In the genomic region with DNA sequence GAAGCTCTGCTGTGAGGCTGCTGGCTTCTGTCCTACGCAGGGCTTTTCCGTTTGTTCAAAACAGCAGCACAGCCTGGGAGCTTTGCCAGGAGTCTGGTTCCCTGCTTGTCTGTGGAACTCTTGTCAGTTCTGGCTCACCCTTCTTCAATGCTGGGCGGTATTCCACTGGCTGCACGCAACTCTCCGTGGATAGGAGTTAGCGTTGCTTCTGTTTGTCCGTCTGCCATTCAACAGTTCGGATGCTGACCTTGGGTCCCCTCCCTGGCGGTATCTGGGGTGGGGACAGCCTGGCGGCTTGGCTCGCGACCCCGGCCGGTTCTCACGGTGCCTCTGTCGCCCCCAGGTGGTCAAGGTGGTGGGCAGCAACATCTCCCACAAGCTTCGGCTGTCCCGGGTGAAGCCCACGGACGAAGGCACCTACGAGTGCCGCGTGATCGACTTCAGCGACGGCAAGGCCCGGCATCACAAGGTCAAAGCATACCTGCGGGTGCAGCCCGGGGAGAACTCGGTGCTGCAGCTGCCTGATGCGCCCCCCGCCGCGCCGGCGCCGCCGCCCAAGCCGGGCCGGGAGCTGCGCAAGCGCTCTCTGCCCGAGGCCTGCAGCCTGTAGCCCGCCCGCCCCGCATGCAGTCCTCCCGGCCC, we compare ENCODE assay signal across 8 mouse cellular contexts. TPM values are rescaled to one million over a fixed set of nuclear protein-coding genes. Genes with fewer than 3 reads are reported as not detected.
DNase-seq lines count a peak whose midpoint lies in the region; ATAC-seq and TF ChIP-seq lines count a peak whose summit lies in the region.

No protein-coding gene starts in this region.

- DNase-seq in Patski (ENCODE audit: low read depth, low spot score): no peak
- peak; percentile 75 for DNase-seq in cerebellum, adult 9-11 months
- DNase-seq in frontal cortex, postnatal 14 days (ENCODE audit: low spot score in 2 of 2): peak; percentile 80
- peak; percentile 84 to 87 for DNase-seq in layer of hippocampus, postnatal 14 days (ENCODE audit: low spot score in 2 of 2)
- peak; percentile 67 for DNase-seq in lung, postnatal 0 days (ENCODE audit: low spot score)
- DNase-seq in retina, postnatal 1 day: peak; percentile 83
- peak; percentile 42 for DNase-seq in urinary bladder, postnatal 25 days (ENCODE audit: low spot score)

- H3K4me3 ChIP-seq in hindbrain, embryonic 12.5 days: peak overlapping the region; percentile 40
- peak overlapping the region; percentile 42 for H3K4me3 ChIP-seq in lung, postnatal 0 days (ENCODE audit: low read depth, low read length)

- H3K9me3 ChIP-seq in hindbrain, embryonic 12.5 days (replicated peaks): no peaks in the 10 kb centered on the region
- H3K9me3 ChIP-seq in lung, postnatal 0 days (ENCODE audit: low read length): no peaks in the 10 kb centered on the region

- CTCF ChIA-PET in Patski (lab: Charles Lee): interaction anchor here (0.9 kb wide), 1 partner anchor 11 kb away, joined by 4 read pairs; no protein-coding TSS in a partner anchor

- in situ Hi-C loops in Patski (cut with MboI; ENCODE audit: low pct_unique_long_range_greater_than_20kb): no loop called here

- H3K4me2 ChIP-seq in hindbrain, embryonic 12.5 days (replicated peaks): peak overlapping the region; percentile 88
- peak overlapping the region; percentile 85 for H3K4me2 ChIP-seq in lung, postnatal 0 days (replicated peaks; ENCODE audit: low read depth, low read length)

- H3K9ac ChIP-seq in hindbrain, embryonic 12.5 days: peak overlapping the region; percentile 74
- 0 out of 2 replicates have a peak overlapping the region, but pooled peaks have one; percentile 12 for H3K9ac ChIP-seq in lung, postnatal 0 days (replicated peaks; ENCODE audit: low read depth)

- no peak for TF ChIP-seq EP300 in lung, postnatal 0 days (IDR thresholded peaks at IDR 0.05)

- H3K4me1 ChIP-seq in hindbrain, embryonic 12.5 days: peaks cover 35% of the 10 kb centered on the region
- 0 out of 2 replicates have a peak, but pooled peaks cover 2% of the 10 kb centered on the region for H3K4me1 ChIP-seq in lung, postnatal 0 days (ENCODE audit: insufficient read depth, low read depth, low read length)

- 1% methylated on average over 47 of the region's 47 CpGs for WGBS in hindbrain, embryonic 12.5 days
- WGBS in lung, postnatal 0 days: 1% methylated on average over 33 of the region's 47 CpGs

- peak; percentile 87 for TF ChIP-seq CTCF in Patski (IDR thresholded peaks at IDR 0.05)
- peak; percentile 82 for TF ChIP-seq CTCF in lung, postnatal 0 days (IDR thresholded peaks at IDR 0.05)

- H3K27ac ChIP-seq in hindbrain, embryonic 12.5 days: 0 out of 2 replicates have a peak overlapping the region, but pooled peaks have one; percentile 12
- no peak overlapping the region for H3K27ac ChIP-seq in lung, postnatal 0 days (ENCODE audit: low read length)

- peak; percentile 24 for ATAC-seq in Patski
- peak; percentile 72 for ATAC-seq in hindbrain, embryonic 12.5 days (ENCODE audit: low FRiP score)
- peak; percentile 44 for ATAC-seq in lung, postnatal 0 days

- H3K36me3 ChIP-seq in hindbrain, embryonic 12.5 days: no peaks in the 10 kb centered on the region
- no peaks in the 10 kb centered on the region for H3K36me3 ChIP-seq in lung, postnatal 0 days (ENCODE audit: insufficient read depth, low read length)

- peaks cover 51% of the 10 kb centered on the region for H3K27me3 ChIP-seq in Patski
- peaks cover 35% of the 10 kb centered on the region for H3K27me3 ChIP-seq in hindbrain, embryonic 12.5 days
- H3K27me3 ChIP-seq in lung, postnatal 0 days (replicated peaks; ENCODE audit: insufficient read depth, low read length): peaks cover 14% of the 10 kb centered on the region; the same call in 1 of the 2 replicates

- POLR2A ChIA-PET in Patski (lab: Charles Lee): no interaction called here

RNA-seq across cellular contexts. Expression of gene Vstm2l, which starts 29.2 kb away (rescaled TPM):
- polyA plus RNA-seq in Patski (2021): not detected
- polyA plus RNA-seq in hindbrain, embryonic 12.5 days (2016; fragmentation: Nextera tagmentation; extraction: Ambion mirVana): 13.7 and 15.3 TPM in 2 replicates
- 100 to 1,000 TPM; 140 to 144 TPM for total RNA-seq in layer of hippocampus, postnatal 14 days (2021)
- polyA plus RNA-seq in lung, postnatal 0 days (2015; fragmentation: Nextera tagmentation; extraction: Ambion mirVana): not detected in 2 replicates

Comparison
In these comparisons a context has a peak if more than half of its experiments do, and no peak if none do; other contexts are left out.
1. RNA of gene Vstm2l, which starts 29.2 kb away (polyA plus RNA-seq): 13.7 to 15.3 TPM in hindbrain, embryonic 12.5 days; not detected in lung, postnatal 0 days and not detected in Patski (single experiment); every median in the first group is over 10 times any median in the second.
2. Peak in every context shown above with its lines, with median percentiles within 50 percentile points of each other: ATAC-seq.